Mouse (Mus musculus): ENCODE data around the gene Mbnl1. TPM values are rescaled to one million over a fixed set of nuclear protein-coding genes. Genes with fewer than 3 reads are reported as not detected.

Gene Mbnl1
- polyA plus RNA-seq, 1 experiment = 730 TPM

DNA sequence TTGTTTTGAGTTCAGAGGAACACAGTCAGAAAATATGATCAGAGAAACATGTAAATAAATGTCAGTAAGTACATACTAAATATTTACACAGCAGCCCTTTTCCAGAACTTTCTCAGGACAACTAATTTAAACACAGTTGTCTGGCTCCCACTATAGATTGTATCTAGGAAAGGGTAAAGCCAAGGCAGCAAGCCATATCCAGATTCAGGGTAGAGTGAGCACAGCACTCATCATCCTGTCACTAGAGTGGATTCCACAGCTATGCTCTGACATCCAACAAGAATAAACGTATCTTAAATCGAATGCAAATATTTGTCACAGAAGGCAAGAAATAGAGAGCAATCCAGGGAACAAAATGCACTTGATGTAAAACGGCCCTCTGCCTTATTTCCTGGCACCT, 165.9 kb downstream of the Mbnl1 start:
- TF ChIP-seq POLR2A (IDR thresholded peaks at IDR 0.05; ENCODE audit: borderline replicate concordance, low read depth, low read length) (no peak), CTCF (IDR thresholded peaks at IDR 0.05; ENCODE audit: low read depth, low read length) (no peak)

DNA sequence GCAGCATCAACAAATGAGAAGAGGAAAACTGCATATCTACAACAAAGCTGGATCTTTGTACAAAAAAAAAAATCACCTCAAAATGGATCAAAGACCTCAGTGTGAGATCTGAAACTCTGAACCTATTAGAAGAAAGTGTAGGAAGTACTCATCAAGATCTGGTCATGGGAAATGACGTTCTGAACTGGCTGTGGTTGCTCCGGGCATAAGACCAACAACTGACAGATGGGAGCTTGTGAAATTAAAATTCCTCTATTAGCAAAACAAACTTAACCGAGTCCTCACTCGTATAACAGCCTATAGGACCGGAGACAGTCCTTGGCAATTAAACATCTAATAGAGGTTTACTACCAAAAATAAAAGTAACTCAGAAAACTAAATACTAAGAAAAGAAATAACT, 166.5 kb downstream of the Mbnl1 start:
- TF ChIP-seq CTCF (IDR thresholded peaks at IDR 0.05; ENCODE audit: low read depth, low read length) = no peak
- H3K4me3 ChIP-seq (ENCODE audit: insufficient read depth, low read length) = no peak overlapping the region
- H3K27ac ChIP-seq (ENCODE audit: insufficient read depth, low read depth, low read length) = no peak overlapping the region
- no peaks in the 10 kb centered on the region for H3K4me1 ChIP-seq (ENCODE audit: control insufficient read depth, insufficient read depth, low read length)

More for the DNA sequence above, 165.9 kb downstream of the Mbnl1 start:
- Histone ChIP-seq H3K4me1 (ENCODE audit: control insufficient read depth, insufficient read depth, low read length) (no peaks in the 10 kb centered on the region), H3K4me3 (ENCODE audit: insufficient read depth, low read length) (no peak overlapping the region), H3K27ac (ENCODE audit: insufficient read depth, low read depth, low read length) (no peak overlapping the region)

DNA sequence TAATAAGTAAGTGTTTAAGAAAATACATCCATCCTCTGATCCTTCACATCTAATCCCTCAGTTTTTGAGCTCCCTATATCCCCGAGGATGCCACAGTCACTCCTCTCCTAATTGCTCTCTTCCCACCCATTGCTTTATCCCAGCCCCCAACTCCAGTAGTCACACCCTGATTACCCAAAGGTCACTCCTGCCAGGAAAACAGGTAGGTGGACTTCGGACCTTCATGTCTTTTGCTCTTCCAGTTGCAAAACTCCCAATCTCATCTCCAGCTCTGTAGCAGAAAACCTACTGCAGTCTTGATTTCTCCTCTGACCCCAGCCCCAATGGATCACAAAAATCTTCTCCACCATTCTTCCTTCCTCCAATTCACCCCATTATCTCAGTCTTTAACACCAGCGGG, 169.6 kb downstream of the Mbnl1 start:
- Histone ChIP-seq H3K4me3 (ENCODE audit: insufficient read depth, low read length) (no peak overlapping the region), H3K27ac (ENCODE audit: insufficient read depth, low read depth, low read length) (no peak overlapping the region), H3K4me1 (ENCODE audit: control insufficient read depth, insufficient read depth, low read length) (no peaks in the 10 kb centered on the region)
- TF ChIP-seq POLR2A (IDR thresholded peaks at IDR 0.05; ENCODE audit: borderline replicate concordance, low read depth, low read length) (no peak), CTCF (IDR thresholded peaks at IDR 0.05; ENCODE audit: low read depth, low read length) (no peak)

DNA sequence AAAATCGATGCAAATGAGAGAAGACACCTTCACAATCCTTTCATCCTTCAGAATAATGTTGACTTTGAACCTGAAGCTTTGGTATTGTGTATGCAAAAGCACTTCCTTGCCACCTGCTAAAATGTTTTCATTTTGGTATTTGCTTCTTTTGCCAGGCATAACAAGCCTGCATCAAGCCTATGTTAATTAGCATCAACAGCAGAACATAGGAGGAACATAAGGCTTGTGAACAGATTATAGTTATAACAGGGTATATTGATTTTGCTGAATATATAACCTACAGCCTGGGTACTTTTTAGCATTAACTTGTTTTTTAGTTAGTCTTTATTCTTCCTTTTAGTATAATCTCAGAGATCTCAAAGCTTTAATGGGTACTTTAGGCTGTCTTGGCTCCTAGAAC, 172.9 kb downstream of the Mbnl1 start:
- H3K27ac ChIP-seq (ENCODE audit: insufficient read depth, low read depth, low read length) = no peak overlapping the region
- no peaks in the 10 kb centered on the region for H3K4me1 ChIP-seq (ENCODE audit: control insufficient read depth, insufficient read depth, low read length)
- H3K4me3 ChIP-seq (ENCODE audit: insufficient read depth, low read length) = no peak overlapping the region
- TF ChIP-seq POLR2A (IDR thresholded peaks at IDR 0.05; ENCODE audit: borderline replicate concordance, low read depth, low read length) = no peak
- TF ChIP-seq CTCF (IDR thresholded peaks at IDR 0.05; ENCODE audit: low read depth, low read length) = no peak

DNA sequence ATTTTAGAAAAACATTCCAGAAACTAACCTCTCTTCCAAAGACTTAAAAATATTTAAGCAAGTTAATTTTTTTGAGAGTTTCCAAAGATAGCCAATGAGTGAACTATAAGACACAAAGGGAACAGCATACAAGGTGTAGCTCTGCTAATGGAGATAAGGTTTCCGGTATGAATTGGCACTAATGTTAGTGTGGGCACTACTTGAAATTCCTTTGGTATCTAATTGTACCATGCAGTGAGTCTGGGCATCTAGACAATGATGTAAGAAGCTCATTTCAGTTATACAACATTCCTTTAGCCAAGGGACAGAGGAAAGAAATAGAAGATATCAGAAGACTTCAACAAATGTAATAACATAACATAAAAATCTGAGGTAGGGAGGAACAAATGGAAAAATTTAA, 175.7 kb downstream of the Mbnl1 start:
- Histone ChIP-seq H3K4me1 (ENCODE audit: control insufficient read depth, insufficient read depth, low read length) (no peaks in the 10 kb centered on the region), H3K4me3 (ENCODE audit: insufficient read depth, low read length) (no peak overlapping the region), H3K27ac (ENCODE audit: insufficient read depth, low read depth, low read length) (no peak overlapping the region)
- TF ChIP-seq POLR2A (IDR thresholded peaks at IDR 0.05; ENCODE audit: borderline replicate concordance, low read depth, low read length) (no peak), CTCF (IDR thresholded peaks at IDR 0.05; ENCODE audit: low read depth, low read length) (no peak)

DNA sequence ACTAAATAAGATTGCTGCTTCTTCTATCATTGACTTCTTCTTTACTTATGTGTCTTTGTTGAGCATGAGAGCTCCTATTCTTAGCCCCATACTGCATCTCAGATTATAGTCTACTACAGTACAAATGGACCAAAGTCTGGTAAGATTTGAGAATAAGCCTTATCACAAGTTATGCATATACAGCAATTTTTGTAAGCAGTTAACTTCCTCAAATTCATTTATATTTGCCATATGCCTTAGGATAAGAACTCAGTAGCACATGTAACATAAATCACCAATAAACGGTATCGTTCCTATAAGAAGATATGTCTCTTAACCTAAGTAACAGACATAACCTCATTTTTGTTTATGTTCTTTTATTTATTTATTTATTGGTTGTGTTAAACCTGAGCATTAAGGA, 188.1 kb downstream of the Mbnl1 start:
- no peak overlapping the region for H3K27ac ChIP-seq (ENCODE audit: insufficient read depth, low read depth, low read length)
- H3K4me1 ChIP-seq (ENCODE audit: control insufficient read depth, insufficient read depth, low read length) = no peaks in the 10 kb centered on the region
- TF ChIP-seq CTCF (IDR thresholded peaks at IDR 0.05; ENCODE audit: low read depth, low read length) (no peak), POLR2A (IDR thresholded peaks at IDR 0.05; ENCODE audit: borderline replicate concordance, low read depth, low read length) (no peak)
- no peak overlapping the region for H3K4me3 ChIP-seq (ENCODE audit: insufficient read depth, low read length)

All from bone marrow macrophage, adult 2 months (primary cell).